Mouse (Mus musculus) Patski (cell line): ENCODE measurements around the gene Mfsd12. TPM values are rescaled to one million over a fixed set of nuclear protein-coding genes. Genes with fewer than 3 reads are reported as not detected.

Source experiments
- ATAC-seq: fragments of 100-300 bp; one replicate; pipeline ENCODE4 v1.8.0; 2021
- CTCF ChIA-PET: fragments of 350-600 bp; sonication (Branson Sonifier 250); formaldehyde crosslinking; loops from one replicate; lab custom pipeline; 2022; ENCODE audit warnings: inconsistent platforms; lab: Charles Lee
- POLR2A ChIA-PET: fragments of 350-600 bp; sonication (Branson Sonifier 250); formaldehyde crosslinking; loops from one replicate; lab custom pipeline; 2022; ENCODE audit warnings: antibody characterized with exemption, inconsistent platforms; lab: Charles Lee
- DNase-seq: peaks from one replicate; pipeline ENCODE4 v3.0.0-alpha.2; 2011; ENCODE audit warnings: low read depth, low spot score
- H3K27me3 ChIP-seq: fragments of 371-371 bp; one replicate; pipeline ENCODE4 v1.5.1; 2021
- CTCF ChIP-seq: fragments of 100-300 bp; IDR thresholded peaks from one replicate; pipeline ENCODE4 v1.5.1; 2021
- in situ Hi-C: fragments of 300-500 bp; cut with MboI; formaldehyde crosslinking; loops from 3 replicates; pipeline ENCODE4 v1.11.1; 2018; ENCODE audit warnings: low pct_unique_long_range_greater_than_20kb, mixed read lengths
- polyA plus RNA-seq: library from polyadenylated mRNA; unstranded; gene quantifications from one replicate; pipeline ENCODE4 v1.2.3, GENCODE M21; 2021

The Mfsd12 gene
- polyA plus RNA-seq: 23.9 TPM

- ChIA-PET CTCF (no interaction called here), POLR2A (interaction anchor here (0.8 to 1.2 kb wide), 3 partner anchors 16 to 67 kb away, joined by 3 to 4 read pairs (median 3); partner anchors contain the start of gene Smim24)
- ATAC-seq: peak; percentile 77
- no peak for TF ChIP-seq CTCF
- in situ Hi-C loops: no loop called here
- DNase-seq: no peak
- no peaks in the 10 kb centered on the region for H3K27me3 ChIP-seq
Observed at GRCm38 (mm10) chr10:81356991-81357844, at the start of gene Mfsd12. Mfsd12 (plus strand) TSS chr10:81357491.

GRCm38 (mm10) chr10:81309571-81309970 is 47.7 kb upstream of the Mfsd12 start:
- CTCF ChIA-PET: no interaction called here
- TF ChIP-seq CTCF: no peak
- DNase-seq: no peak
- in situ Hi-C loops: no loop called here
- H3K27me3 ChIP-seq: no peaks in the 10 kb centered on the region
- ATAC-seq: no peak
- POLR2A ChIA-PET: interaction anchor here (0.7 kb wide), 1 partner anchor 11 kb away, joined by 3 read pairs; no protein-coding TSS in a partner anchor

GRCm38 (mm10) chr10:81313581-81313980 is 43.7 kb upstream of the Mfsd12 start:
- in situ Hi-C loops: no loop called here
- DNase-seq: no peak
- POLR2A ChIA-PET: no interaction called here

GRCm38 (mm10) chr10:81314201-81314600 is 43.1 kb upstream of the Mfsd12 start:
- ATAC-seq (no peak), DNase-seq (no peak)
- H3K27me3 ChIP-seq: no peaks in the 10 kb centered on the region
- ChIA-PET POLR2A (no interaction called here), CTCF (no interaction called here)
- no peak for TF ChIP-seq CTCF
- in situ Hi-C loops: no loop called here

More at GRCm38 (mm10) chr10:81313581-81313980, 43.7 kb upstream of the Mfsd12 start:
- no peak for ATAC-seq
- no peaks in the 10 kb centered on the region for H3K27me3 ChIP-seq
- CTCF ChIA-PET: no interaction called here
- no peak for TF ChIP-seq CTCF

GRCm38 (mm10) chr10:81315587-81315986 is 41.7 kb upstream of the Mfsd12 start:
- TF ChIP-seq CTCF: no peak

GRCm38 (mm10) chr10:81316338-81317060 is 40.8 kb upstream of the Mfsd12 start:
- TF ChIP-seq CTCF: no peak
- H3K27me3 ChIP-seq: no peaks in the 10 kb centered on the region
- POLR2A ChIA-PET: no interaction called here
- in situ Hi-C loops: no loop called here
- DNase-seq (no peak), ATAC-seq (no peak)
- CTCF ChIA-PET: interaction anchor here (1.0 to 2.0 kb wide), 2 partner anchors 12 to 24 kb away, joined by 5 to 11 read pairs; partner anchors contain the start of gene Pip5k1c

More at GRCm38 (mm10) chr10:81315587-81315986, 41.7 kb upstream of the Mfsd12 start:
- in situ Hi-C loops: no loop called here
- H3K27me3 ChIP-seq: no peaks in the 10 kb centered on the region
- ATAC-seq: no peak
- POLR2A ChIA-PET: interaction anchor here (0.6 kb wide), 1 partner anchor 80 kb away, joined by 5 read pairs; no protein-coding TSS in a partner anchor
- CTCF ChIA-PET: interaction anchor here (1.0 kb wide), 1 partner anchor 11 kb away, joined by 5 read pairs; no protein-coding TSS in a partner anchor
- no peak for DNase-seq

GRCm38 (mm10) chr10:81317273-81317672 is 40.0 kb upstream of the Mfsd12 start:
- no peak for DNase-seq
- no peaks in the 10 kb centered on the region for H3K27me3 ChIP-seq
- no peak for ATAC-seq
- ChIA-PET CTCF (interaction anchor here (1.5 to 2.0 kb wide), 2 partner anchors 12 to 25 kb away, joined by 5 to 11 read pairs; partner anchors contain the start of gene Pip5k1c), POLR2A (no interaction called here)
- no peak for TF ChIP-seq CTCF
- in situ Hi-C loops: no loop called here

GRCm38 (mm10) chr10:81318589-81319329 is 38.5 kb upstream of the Mfsd12 start:
- in situ Hi-C loops: no loop called here
- DNase-seq: no peak

GRCm38 (mm10) chr10:81319330-81319699 is 38.0 kb upstream of the Mfsd12 start:
- ATAC-seq: no peak
- H3K27me3 ChIP-seq: no peaks in the 10 kb centered on the region
- CTCF ChIA-PET: interaction anchor here (0.9 to 2.6 kb wide), 3 partner anchors 26 to 79 kb away, joined by 3 to 12 read pairs (median 3); partner anchors contain the start of genes Pip5k1c and Tjp3
- POLR2A ChIA-PET: interaction anchor here (1.9 kb wide), 1 partner anchor 26 kb away, joined by 8 read pairs; the partner anchor contains the start of gene Pip5k1c
- no peak for TF ChIP-seq CTCF
- no peak for DNase-seq
- in situ Hi-C loops: no loop called here

More at GRCm38 (mm10) chr10:81318589-81319329, 38.5 kb upstream of the Mfsd12 start:
- ATAC-seq: no peak
- ChIA-PET POLR2A (no interaction called here), CTCF (interaction anchor here (0.9 to 2.6 kb wide), 5 partner anchors 14 to 78 kb away, joined by 3 to 12 read pairs (median 5); partner anchors contain the start of gene Pip5k1c)
- no peak for TF ChIP-seq CTCF
- H3K27me3 ChIP-seq: no peaks in the 10 kb centered on the region
